Comparison of ENCODE assay signal across 13 mouse cellular contexts in genomic region chr3:125466894-125467652, GRCm38 (mm10).
"Had no signal": no experiment of that assay in that cellular context is flagged by ENCODE, and none has a peak within 500 bp of the region (broad histone marks: within the 10 kb centered on the region; RNA-seq: fewer than 3 reads in every experiment).

No protein-coding gene starts in this region.

- H3K9ac ChIP-seq: kidney, embryonic 15.5 days; limb, embryonic 15.5 days; liver, embryonic 12.5 days; lung, embryonic 15.5 days; neural tube, embryonic 13.5 days had no signal

- H3K4me3 ChIP-seq: kidney, embryonic 15.5 days; limb, embryonic 15.5 days; liver, embryonic 12.5 days; lung, embryonic 15.5 days; neural tube, embryonic 13.5 days had no signal

- ATAC-seq: liver, embryonic 12.5 days had no signal

- H3K27me3 ChIP-seq: kidney, embryonic 15.5 days; limb, embryonic 15.5 days; liver, embryonic 12.5 days; lung, embryonic 15.5 days; neural tube, embryonic 13.5 days had no signal

- H3K27ac ChIP-seq: kidney, embryonic 15.5 days; limb, embryonic 15.5 days; liver, embryonic 12.5 days; lung, embryonic 15.5 days; neural tube, embryonic 13.5 days had no signal

- H3K4me2 ChIP-seq: kidney, embryonic 15.5 days; limb, embryonic 15.5 days; liver, embryonic 12.5 days; lung, embryonic 15.5 days; neural tube, embryonic 13.5 days had no signal

- H3K36me3 ChIP-seq: kidney, embryonic 15.5 days; limb, embryonic 15.5 days; liver, embryonic 12.5 days; lung, embryonic 15.5 days; neural tube, embryonic 13.5 days had no signal

- H3K4me1 ChIP-seq: kidney, embryonic 15.5 days; limb, embryonic 15.5 days; liver, embryonic 12.5 days; lung, embryonic 15.5 days; neural tube, embryonic 13.5 days had no signal

- DNase-seq: kidney, adult 2 months; kidney, postnatal 14 days; left cerebral cortex, postnatal 4 days; retina, postnatal 1 day; right cerebral cortex, postnatal 4 days; spleen, adult 18-20 months; thymus, adult 2 months; thymus, postnatal 36 days had no signal

- H3K9me3 ChIP-seq: kidney, embryonic 15.5 days; limb, embryonic 15.5 days; liver, embryonic 12.5 days; lung, embryonic 15.5 days; neural tube, embryonic 13.5 days had no signal
